Mouse (Mus musculus) intestine, embryonic 16.5 days (tissue): Measurements from ENCODE around the gene Cd7. TPM values are rescaled to one million over a fixed set of nuclear protein-coding genes. Genes with fewer than 3 reads are reported as not detected.

Experiments
- ATAC-seq: fragments of 200-750 bp; cut with Nextera tagmentation; 2 replicates; pipeline ENCODE4 v1.8.0; 2017; ENCODE audit warnings: moderate TSS enrichment, moderate library complexity
- H3K27ac ChIP-seq: fragments of 300-500 bp; sonication (generic); 2 replicates; pipeline ENCODE4 v1.5.1; 2014; ENCODE audit warnings: mild to moderate bottlenecking, low read length
- H3K27me3 ChIP-seq: fragments of 300-500 bp; sonication (generic); replicated peaks from 2 replicates; pipeline ENCODE4 v1.6.1; 2014; ENCODE audit warnings: low read length, control low read depth, mixed read lengths; ENCODE audit not compliant: control insufficient read depth, insufficient read depth
- H3K36me3 ChIP-seq: fragments of 300-500 bp; sonication (generic); 2 replicates; pipeline ENCODE4 v1.6.1; 2014; ENCODE audit warnings: low read length, control low read depth; ENCODE audit not compliant: control insufficient read depth, insufficient read depth
- H3K4me1 ChIP-seq: fragments of 300-500 bp; sonication (generic); 2 replicates; pipeline ENCODE4 v1.6.1; 2014; ENCODE audit warnings: low read length, control low read depth, mixed read lengths; ENCODE audit not compliant: control insufficient read depth, insufficient read depth
- H3K4me2 ChIP-seq: fragments of 300-500 bp; sonication (generic); 2 replicates; pipeline ENCODE4 v1.6.1; 2014; ENCODE audit warnings: low read depth, low read length, control low read depth
- H3K4me3 ChIP-seq: fragments of 300-500 bp; sonication (generic); 2 replicates; pipeline ENCODE4 v1.5.1; 2014; ENCODE audit warnings: mild to moderate bottlenecking, low read length
- H3K9ac ChIP-seq: fragments of 300-500 bp; sonication (generic); 2 replicates; pipeline ENCODE4 v1.6.1; 2014; ENCODE audit warnings: low read depth, low read length
- H3K9me3 ChIP-seq: fragments of 300-500 bp; sonication (generic); 2 replicates; pipeline ENCODE4 v1.6.1; 2016; ENCODE audit warnings: low read length, control low read depth; ENCODE audit not compliant: control insufficient read depth
- WGBS: fragments of 180-500 bp; shearing (Covaris S2); extraction: QIAGEN DNeasy Blood & Tissue Kit; methylation state at CpG from one replicate; pipeline ENCODE4 v1.1.7; 2014; 5-methylcytosine and 5-hydroxymethylcytosine counted together
- polyA plus RNA-seq: library from polyadenylated mRNA; unstranded; fragments of >200 nt; fragmentation: Nextera tagmentation; extraction: Ambion mirVana; gene quantifications from 2 replicates; pipeline ENCODE4 v1.2.1, GENCODE M21; 2015

Cd7 gene
- polyA plus RNA-seq, 1 experiment from 2014 or later = 7.9 TPM

GRCm38 (mm10) chr11:121041636-121042035, 2.4 kb upstream of the Cd7 start:
- Histone ChIP-seq H3K9me3 (no peaks in the 10 kb centered on the region), H3K4me3 (no peak overlapping the region), H3K27ac (no peak overlapping the region), H3K4me1 (no peaks in the 10 kb centered on the region), H3K9ac (no peak overlapping the region), H3K27me3 (no peaks in the 10 kb centered on the region), H3K36me3 (no peaks in the 10 kb centered on the region), H3K4me2 (no peak overlapping the region)
- no peak for ATAC-seq
- WGBS = 74% methylated on average over 4 of the region's 4 CpGs

DNA sequence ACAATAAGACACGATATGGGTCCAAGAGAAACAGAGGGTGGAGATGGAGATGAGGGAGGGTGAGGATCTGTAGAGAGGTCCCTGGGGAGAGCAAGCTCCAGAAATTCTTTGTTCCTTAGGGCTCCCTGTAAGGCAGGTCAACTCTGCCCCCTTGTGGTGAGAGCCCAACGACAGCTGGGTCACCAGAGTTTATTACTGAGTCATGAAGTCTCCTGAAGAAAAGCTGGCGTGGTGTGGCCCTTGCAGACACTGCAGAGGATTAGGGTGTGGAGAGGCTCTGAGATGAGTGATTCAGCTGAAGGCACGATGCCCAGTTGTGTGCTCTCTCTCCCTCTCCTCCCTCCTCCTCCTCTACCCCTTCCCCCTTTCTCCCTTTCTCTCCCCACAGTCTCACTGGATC, 2.0 kb upstream of the Cd7 start:
- H3K36me3 ChIP-seq = no peaks in the 10 kb centered on the region
- no peak overlapping the region for H3K4me2 ChIP-seq
- no peaks in the 10 kb centered on the region for H3K9me3 ChIP-seq
- H3K27ac ChIP-seq = no peak overlapping the region
- H3K9ac ChIP-seq = no peak overlapping the region
- no peak overlapping the region for H3K4me3 ChIP-seq
- H3K27me3 ChIP-seq = no peaks in the 10 kb centered on the region
- peak; percentile 67 for ATAC-seq
- no peaks in the 10 kb centered on the region for H3K4me1 ChIP-seq
- WGBS = 4% methylated on average over 4 of the region's 4 CpGs

DNA sequence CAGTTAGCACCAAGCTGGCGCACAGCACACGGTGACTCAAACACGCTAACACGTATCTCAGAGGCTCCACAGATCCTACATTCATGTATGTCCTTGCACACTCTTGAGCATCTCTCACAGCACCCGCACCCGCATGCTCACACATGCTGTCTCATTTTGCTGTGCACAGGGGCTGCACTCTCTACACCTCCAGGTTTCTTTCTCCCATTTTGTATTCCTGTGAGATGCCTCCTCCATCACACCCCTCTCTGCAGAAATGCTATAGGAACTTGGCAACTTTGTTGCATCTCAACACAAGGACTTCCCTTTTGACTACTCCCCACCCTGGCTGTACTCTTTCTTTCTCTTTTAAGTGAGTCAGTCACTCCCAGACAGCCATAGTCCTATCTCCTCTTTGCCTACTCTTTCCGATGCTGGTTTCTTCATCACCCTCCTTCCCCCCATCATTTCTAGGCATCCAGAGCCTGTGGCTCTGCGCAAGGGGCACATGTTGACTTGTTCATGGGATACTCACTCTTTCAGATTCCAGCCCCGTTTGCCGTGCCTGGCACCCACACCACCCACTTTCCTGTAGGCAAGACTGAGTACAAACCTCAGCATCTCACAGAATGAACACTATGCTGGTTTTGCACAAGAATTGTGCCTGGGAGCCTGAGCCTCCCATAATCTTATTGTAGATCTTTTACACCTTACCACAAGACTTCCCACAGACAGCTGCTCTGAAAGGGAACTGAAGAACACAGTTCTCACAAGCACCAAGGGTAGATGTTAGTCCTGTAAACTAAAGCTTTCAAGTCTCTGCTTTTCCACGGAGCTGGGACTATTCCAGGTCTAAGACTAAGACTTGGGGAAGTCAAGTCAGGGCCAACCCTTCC, 615 bp downstream of the Cd7 start:
- ATAC-seq = no peak
- H3K4me1 ChIP-seq = no peaks in the 10 kb centered on the region
- 87% methylated on average over 11 of the region's 11 CpGs for WGBS
- H3K27me3 ChIP-seq = no peaks in the 10 kb centered on the region
- H3K27ac ChIP-seq = no peak overlapping the region
- H3K36me3 ChIP-seq = no peaks in the 10 kb centered on the region
- no peak overlapping the region for H3K4me2 ChIP-seq
- no peak overlapping the region for H3K4me3 ChIP-seq
- no peaks in the 10 kb centered on the region for H3K9me3 ChIP-seq
- no peak overlapping the region for H3K9ac ChIP-seq

- Histone ChIP-seq H3K27ac (no peak overlapping the region), H3K9me3 (no peaks in the 10 kb centered on the region), H3K4me2 (no peak overlapping the region), H3K36me3 (no peaks in the 10 kb centered on the region), H3K27me3 (no peaks in the 10 kb centered on the region), H3K4me1 (no peaks in the 10 kb centered on the region), H3K9ac (no peak overlapping the region), H3K4me3 (no peak overlapping the region)
- ATAC-seq = no peak
- WGBS = 74% methylated on average over 5 of the region's 5 CpGs
Observed at GRCm38 (mm10) chr11:121033118-121033517, 6.1 kb downstream of the Cd7 start.

DNA sequence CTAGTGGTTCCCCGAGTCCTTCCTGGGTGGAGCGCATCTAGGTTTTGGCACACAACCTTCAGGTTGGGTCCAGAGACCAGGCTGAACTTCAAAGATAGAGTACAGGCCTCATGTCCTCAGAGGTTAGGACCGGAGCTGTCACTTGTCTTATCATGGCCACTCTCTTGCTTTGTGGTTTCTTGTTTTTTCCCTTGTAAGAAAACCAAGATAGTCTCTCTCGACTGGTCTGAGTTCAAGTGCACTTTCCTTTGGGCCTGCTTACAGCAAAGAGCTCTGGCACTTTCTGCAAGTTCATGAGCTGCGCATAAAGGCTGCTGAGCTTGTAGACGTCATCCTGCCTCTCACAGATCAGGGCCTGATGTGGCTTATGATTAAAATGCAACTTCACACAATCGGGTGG, 12.0 kb downstream of the Cd7 start:
- H3K4me3 ChIP-seq = no peak overlapping the region

GRCm38 (mm10) chr11:121024163-121024562, 15.1 kb downstream of the Cd7 start:
- H3K9me3 ChIP-seq = no peaks in the 10 kb centered on the region
- no peaks in the 10 kb centered on the region for H3K27me3 ChIP-seq
- 63% methylated on average over 6 of the region's 6 CpGs for WGBS
- no peak overlapping the region for H3K27ac ChIP-seq
- no peaks in the 10 kb centered on the region for H3K4me1 ChIP-seq
- no peaks in the 10 kb centered on the region for H3K36me3 ChIP-seq
- no peak for ATAC-seq
- H3K9ac ChIP-seq = no peak overlapping the region
- H3K4me2 ChIP-seq = no peak overlapping the region
- no peak overlapping the region for H3K4me3 ChIP-seq

More for the DNA sequence above, 12.0 kb downstream of the Cd7 start:
- no peaks in the 10 kb centered on the region for H3K4me1 ChIP-seq
- H3K27ac ChIP-seq = no peak overlapping the region
- no peak for ATAC-seq
- WGBS = 84% methylated on average over 7 of the region's 7 CpGs
- no peaks in the 10 kb centered on the region for H3K36me3 ChIP-seq
- H3K9me3 ChIP-seq = no peaks in the 10 kb centered on the region
- H3K27me3 ChIP-seq = no peaks in the 10 kb centered on the region
- no peak overlapping the region for H3K9ac ChIP-seq
- H3K4me2 ChIP-seq = no peak overlapping the region

- H3K4me2 ChIP-seq = no peak overlapping the region
- H3K9ac ChIP-seq = no peak overlapping the region
- no peaks in the 10 kb centered on the region for H3K27me3 ChIP-seq
- no peaks in the 10 kb centered on the region for H3K36me3 ChIP-seq
- no peak overlapping the region for H3K27ac ChIP-seq
- WGBS = 84% methylated on average over 5 of the region's 5 CpGs
- no peaks in the 10 kb centered on the region for H3K9me3 ChIP-seq
- H3K4me3 ChIP-seq = no peak overlapping the region
- H3K4me1 ChIP-seq = peaks cover 7% of the 10 kb centered on the region
- ATAC-seq = no peak
Observed at GRCm38 (mm10) chr11:121019501-121019900, 19.7 kb downstream of the Cd7 start.

DNA sequence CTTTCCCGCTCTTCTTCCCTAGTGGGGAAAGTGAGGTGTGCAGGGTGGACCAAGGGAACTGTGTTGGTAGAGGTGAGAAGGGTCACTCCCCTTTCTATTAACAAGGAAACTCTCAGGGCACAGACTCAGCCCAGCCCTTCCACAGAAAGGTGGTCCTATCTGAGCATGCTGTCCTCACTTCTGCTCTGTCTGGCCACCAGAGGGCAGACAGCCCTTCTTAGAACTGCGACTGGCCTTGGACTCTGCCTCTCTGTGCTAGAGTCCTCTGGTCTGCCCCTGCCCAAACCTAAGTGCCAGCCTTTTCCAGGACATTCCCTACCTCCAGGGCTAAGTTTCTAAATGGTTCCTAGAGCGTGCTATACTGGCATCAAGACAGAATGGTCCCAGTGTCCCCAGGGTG, 21.5 kb downstream of the Cd7 start:
- no peaks in the 10 kb centered on the region for H3K27me3 ChIP-seq
- peak; percentile 83 for ATAC-seq
- H3K9ac ChIP-seq = no peak overlapping the region
- H3K4me3 ChIP-seq = no peak overlapping the region
- H3K27ac ChIP-seq = no peak overlapping the region
- H3K9me3 ChIP-seq = no peaks in the 10 kb centered on the region
- WGBS = 35% methylated on average over 3 of the region's 3 CpGs
- no peaks in the 10 kb centered on the region for H3K36me3 ChIP-seq
- no peak overlapping the region for H3K4me2 ChIP-seq
- H3K4me1 ChIP-seq = peaks cover 7% of the 10 kb centered on the region

DNA sequence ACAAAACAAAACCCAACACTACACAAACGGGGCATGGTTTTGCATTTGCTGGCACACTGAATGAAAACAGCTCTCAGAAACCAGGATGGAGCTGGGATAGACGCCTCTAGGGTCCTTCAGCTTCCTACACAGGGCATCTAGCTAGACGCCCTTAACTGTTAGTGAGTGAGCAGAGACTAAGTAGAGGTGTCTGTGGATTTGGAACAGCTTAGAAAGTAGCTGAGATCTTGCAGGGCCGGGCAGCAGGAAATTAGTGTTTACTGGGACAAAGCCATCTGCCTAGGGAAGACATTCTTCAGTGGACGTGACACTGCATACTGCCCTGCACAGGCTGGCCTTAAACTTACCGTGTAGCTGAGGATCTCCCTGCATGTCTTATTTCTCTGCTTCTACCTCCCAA, 23.7 kb downstream of the Cd7 start:
- Histone ChIP-seq H3K27me3 (no peaks in the 10 kb centered on the region), H3K4me1 (peaks cover 7% of the 10 kb centered on the region), H3K27ac (no peak overlapping the region), H3K4me3 (no peak overlapping the region), H3K9me3 (no peaks in the 10 kb centered on the region), H3K36me3 (no peaks in the 10 kb centered on the region), H3K9ac (no peak overlapping the region), H3K4me2 (peak overlapping the region; percentile 55; the same call in 1 of the 2 replicates)
- no peak for ATAC-seq
- WGBS = 38% methylated on average over 6 of the region's 6 CpGs

DNA sequence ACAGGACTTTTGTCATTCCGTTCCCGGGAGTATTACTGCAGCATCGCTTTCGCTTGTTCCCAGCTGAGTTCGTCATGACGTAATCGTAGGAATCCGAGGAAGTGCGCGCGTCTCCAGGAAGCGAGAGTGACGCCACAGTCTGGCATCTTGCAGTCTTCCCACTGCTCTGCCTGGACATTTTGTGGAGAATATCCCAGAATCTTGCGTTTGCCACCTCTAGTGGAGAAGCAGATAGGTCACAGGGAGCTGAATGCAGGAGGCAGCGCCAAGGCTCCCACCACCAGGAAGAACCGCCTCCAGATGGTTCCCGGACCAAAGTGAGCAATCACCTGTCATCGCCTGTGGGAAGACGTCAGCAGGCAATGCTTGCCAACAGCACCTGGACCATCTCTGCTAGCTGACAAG, 24.3 kb downstream of the Cd7 start:
- Histone ChIP-seq H3K9me3 (no peaks in the 10 kb centered on the region), H3K27ac (no peak overlapping the region), H3K36me3 (no peaks in the 10 kb centered on the region), H3K4me2 (peak overlapping the region; percentile 55), H3K9ac (peak overlapping the region; percentile 57), H3K4me1 (peaks cover 7% of the 10 kb centered on the region), H3K4me3 (peak overlapping the region; percentile 31), H3K27me3 (no peaks in the 10 kb centered on the region)
- ATAC-seq = no peak
- 41% methylated on average over 19 of the region's 19 CpGs for WGBS
